Mouse (Mus musculus) bone marrow macrophage, adult 2 months (primary cell): ENCODE measurements around the gene Gdnf.

Source experiments
- CTCF ChIP-seq: IDR thresholded peaks from 2 replicates; pipeline ENCODE4 v1.5.1; 2012; ENCODE audit warnings: low read depth, mild to moderate bottlenecking, low read length, moderate library complexity
- POLR2A ChIP-seq: IDR thresholded peaks from 2 replicates; pipeline ENCODE4 v1.6.1; 2012; ENCODE audit warnings: mild to moderate bottlenecking, low read depth, low read length, borderline replicate concordance

- TF ChIP-seq CTCF = no peak
- TF ChIP-seq POLR2A = no peak
Observed at GRCm38 (mm10) chr15:7885106-7885505, 74.5 kb downstream of the Gdnf start.
